Mouse (Mus musculus): ENCODE data around the gene Dhrs7c. TPM values are rescaled to one million over a fixed set of nuclear protein-coding genes. Genes with fewer than 3 reads are reported as not detected.

Gene Dhrs7c
- polyA plus RNA-seq, 1 experiment = 0.08 TPM

GRCm38 (mm10) chr11:67853996-67854395 lies 56.0 kb downstream of the Dhrs7c start:
- no peak overlapping the region for H3ac ChIP-seq (ENCODE audit: control insufficient read depth, insufficient read length, low read depth)

GRCm38 (mm10) chr11:67855035-67855434 lies 57.0 kb downstream of the Dhrs7c start:
- TF ChIP-seq MYOG (IDR thresholded peaks at IDR 0.05; ENCODE audit: control insufficient read depth, extremely low read depth, insufficient read length) (no peak), CTCF (IDR thresholded peaks at IDR 0.05; ENCODE audit: control insufficient read depth, insufficient read depth, insufficient read length) (no peak), MYOD1 (IDR thresholded peaks at IDR 0.05; ENCODE audit: control insufficient read depth, insufficient read length, low read depth) (no peak)
- Histone ChIP-seq H3K79me2 (ENCODE audit: control insufficient read depth, insufficient read depth) (no peaks in the 10 kb centered on the region), H3K27me3 (ENCODE audit: control insufficient read depth, insufficient read depth, insufficient read length) (no peaks in the 10 kb centered on the region), H3K36me3 (ENCODE audit: control insufficient read depth, insufficient read depth) (peaks cover 6% of the 10 kb centered on the region), H3ac (ENCODE audit: control insufficient read depth, insufficient read length, low read depth) (no peak overlapping the region), H3K79me3 (ENCODE audit: low read depth) (no peaks in the 10 kb centered on the region), H3K4me3 (ENCODE audit: insufficient read depth, poor library complexity, severe bottlenecking) (no peak overlapping the region)

More at GRCm38 (mm10) chr11:67853996-67854395, 56.0 kb downstream of the Dhrs7c start:
- Histone ChIP-seq H3K79me2 (ENCODE audit: control insufficient read depth, insufficient read depth) (no peaks in the 10 kb centered on the region), H3K79me3 (ENCODE audit: low read depth) (no peaks in the 10 kb centered on the region), H3K4me3 (ENCODE audit: insufficient read depth, poor library complexity, severe bottlenecking) (no peak overlapping the region), H3K36me3 (ENCODE audit: control insufficient read depth, insufficient read depth) (peaks cover 6% of the 10 kb centered on the region), H3K27me3 (ENCODE audit: control insufficient read depth, insufficient read depth, insufficient read length) (no peaks in the 10 kb centered on the region)
- TF ChIP-seq MYOD1 (IDR thresholded peaks at IDR 0.05; ENCODE audit: control insufficient read depth, insufficient read length, low read depth) = no peak
- TF ChIP-seq CEBPB (IDR thresholded peaks at IDR 0.05; ENCODE audit: low read depth) = no peak
- TF ChIP-seq MYOG (IDR thresholded peaks at IDR 0.05; ENCODE audit: control insufficient read depth, extremely low read depth, insufficient read length) = no peak
- TF ChIP-seq MAX (IDR thresholded peaks at IDR 0.05) = no peak
- no peak for TF ChIP-seq CTCF (IDR thresholded peaks at IDR 0.05; ENCODE audit: control insufficient read depth, insufficient read depth, insufficient read length)
- TF ChIP-seq USF1 (IDR thresholded peaks at IDR 0.05; ENCODE audit: low read depth) = no peak
- no peak for TF ChIP-seq FOSL1 (IDR thresholded peaks at IDR 0.05; ENCODE audit: insufficient read depth, low read length, poor library complexity, severe bottlenecking)

GRCm38 (mm10) chr11:67858518-67858917 lies 60.5 kb downstream of the Dhrs7c start:
- H3ac ChIP-seq (ENCODE audit: control insufficient read depth, insufficient read length, low read depth) = no peak overlapping the region
- H3K79me3 ChIP-seq (ENCODE audit: low read depth) = no peaks in the 10 kb centered on the region

DNA sequence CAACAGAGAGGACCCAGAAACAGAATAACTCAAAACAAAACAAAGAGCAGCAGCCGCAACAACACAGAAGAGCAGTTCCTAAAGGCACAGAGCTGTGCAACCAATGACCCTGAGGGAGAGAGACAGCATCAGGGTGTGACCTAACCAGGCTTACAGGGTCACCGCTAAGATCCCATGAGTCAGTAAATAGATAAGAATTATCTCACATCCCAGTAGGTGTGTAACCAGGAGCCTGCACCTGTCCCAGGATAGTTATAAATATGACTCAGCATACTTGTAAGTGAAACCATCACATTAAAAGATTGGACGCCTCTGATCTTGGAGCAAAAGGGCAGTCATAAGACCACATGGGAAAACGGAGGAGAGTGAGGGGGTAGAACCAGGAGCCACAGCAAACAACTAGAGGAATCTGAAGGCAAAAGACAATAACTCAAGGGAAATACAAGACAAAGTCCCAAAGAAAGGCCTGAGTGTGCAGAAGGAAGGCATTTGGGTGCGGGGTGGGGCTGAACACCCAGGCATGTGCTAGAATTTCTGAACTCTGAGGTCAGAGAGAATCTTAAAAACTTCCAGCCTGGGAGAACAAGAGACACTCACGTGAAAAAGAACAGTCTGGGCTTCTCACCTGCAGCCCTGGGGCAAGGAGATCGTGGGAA lies 62.9 kb downstream of the Dhrs7c start:
- TF ChIP-seq CEBPB (IDR thresholded peaks at IDR 0.05; ENCODE audit: low read depth) (no peak), MYOD1 (IDR thresholded peaks at IDR 0.05; ENCODE audit: control insufficient read depth, insufficient read length, low read depth) (peak; percentile 81), CTCF (IDR thresholded peaks at IDR 0.05; ENCODE audit: control insufficient read depth, insufficient read depth, insufficient read length) (no peak), MYOG (IDR thresholded peaks at IDR 0.05; ENCODE audit: control insufficient read depth, extremely low read depth, insufficient read length) (no peak), FOSL1 (IDR thresholded peaks at IDR 0.05; ENCODE audit: insufficient read depth, low read length, poor library complexity, severe bottlenecking) (peak; percentile 32)
- Histone ChIP-seq H3K79me2 (ENCODE audit: control insufficient read depth, insufficient read depth) (no peaks in the 10 kb centered on the region), H3K36me3 (ENCODE audit: control insufficient read depth, insufficient read depth) (peaks cover 3% of the 10 kb centered on the region), H3K4me3 (ENCODE audit: insufficient read depth, poor library complexity, severe bottlenecking) (no peak overlapping the region), H3K79me3 (ENCODE audit: low read depth) (no peaks in the 10 kb centered on the region), H3K27me3 (ENCODE audit: control insufficient read depth, insufficient read depth, insufficient read length) (no peaks in the 10 kb centered on the region), H3ac (ENCODE audit: control insufficient read depth, insufficient read length, low read depth) (no peak overlapping the region)

More at GRCm38 (mm10) chr11:67858518-67858917, 60.5 kb downstream of the Dhrs7c start:
- H3K36me3 ChIP-seq (ENCODE audit: control insufficient read depth, insufficient read depth) = peaks cover 6% of the 10 kb centered on the region
- H3K4me3 ChIP-seq (ENCODE audit: insufficient read depth, poor library complexity, severe bottlenecking) = no peak overlapping the region
- TF ChIP-seq CTCF (IDR thresholded peaks at IDR 0.05; ENCODE audit: control insufficient read depth, insufficient read depth, insufficient read length) = no peak
- no peak for TF ChIP-seq USF1 (IDR thresholded peaks at IDR 0.05; ENCODE audit: low read depth)
- no peak for TF ChIP-seq MYOD1 (IDR thresholded peaks at IDR 0.05; ENCODE audit: control insufficient read depth, insufficient read length, low read depth)
- no peak for TF ChIP-seq MAX (IDR thresholded peaks at IDR 0.05)
- TF ChIP-seq CEBPB (IDR thresholded peaks at IDR 0.05; ENCODE audit: low read depth) = no peak
- no peak for TF ChIP-seq FOSL1 (IDR thresholded peaks at IDR 0.05; ENCODE audit: insufficient read depth, low read length, poor library complexity, severe bottlenecking)
- TF ChIP-seq MYOG (IDR thresholded peaks at IDR 0.05; ENCODE audit: control insufficient read depth, extremely low read depth, insufficient read length) = no peak
- no peaks in the 10 kb centered on the region for H3K27me3 ChIP-seq (ENCODE audit: control insufficient read depth, insufficient read depth, insufficient read length)
- no peaks in the 10 kb centered on the region for H3K79me2 ChIP-seq (ENCODE audit: control insufficient read depth, insufficient read depth)

DNA sequence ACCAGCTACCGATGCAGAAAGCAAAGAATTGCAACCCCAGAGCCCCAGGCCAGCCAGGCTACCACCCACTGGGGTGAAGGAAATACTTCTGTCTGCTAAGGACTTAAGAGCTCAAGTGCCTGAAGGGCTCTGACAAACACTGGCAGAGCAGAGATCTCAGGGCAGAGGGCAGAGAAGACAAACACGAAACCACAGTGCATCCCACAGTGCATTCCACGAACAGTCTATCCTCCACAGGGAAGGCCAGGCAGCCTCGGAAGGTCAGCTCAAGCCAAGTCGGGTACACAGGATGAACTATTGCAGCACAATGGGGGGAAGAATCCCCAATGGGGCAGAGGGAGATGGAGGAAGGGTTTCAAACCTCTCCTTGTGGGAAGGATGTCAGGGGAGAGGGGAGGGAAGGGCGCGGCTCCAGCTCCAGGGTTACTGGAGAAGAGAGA lies 63.4 kb downstream of the Dhrs7c start:
- no peaks in the 10 kb centered on the region for H3K79me3 ChIP-seq (ENCODE audit: low read depth)
- no peaks in the 10 kb centered on the region for H3K27me3 ChIP-seq (ENCODE audit: control insufficient read depth, insufficient read depth, insufficient read length)
- no peak for TF ChIP-seq MYOG (IDR thresholded peaks at IDR 0.05; ENCODE audit: control insufficient read depth, extremely low read depth, insufficient read length)
- no peak for TF ChIP-seq USF1 (IDR thresholded peaks at IDR 0.05; ENCODE audit: low read depth)
- TF ChIP-seq CEBPB (IDR thresholded peaks at IDR 0.05; ENCODE audit: low read depth) = no peak
- no peak for TF ChIP-seq CTCF (IDR thresholded peaks at IDR 0.05; ENCODE audit: control insufficient read depth, insufficient read depth, insufficient read length)
- no peak for TF ChIP-seq FOSL1 (IDR thresholded peaks at IDR 0.05; ENCODE audit: insufficient read depth, low read length, poor library complexity, severe bottlenecking)
- TF ChIP-seq MAX (IDR thresholded peaks at IDR 0.05) = no peak
- TF ChIP-seq MYOD1 (IDR thresholded peaks at IDR 0.05; ENCODE audit: control insufficient read depth, insufficient read length, low read depth) = peak; percentile 8
- no peaks in the 10 kb centered on the region for H3K79me2 ChIP-seq (ENCODE audit: control insufficient read depth, insufficient read depth)
- H3K36me3 ChIP-seq (ENCODE audit: control insufficient read depth, insufficient read depth) = no peaks in the 10 kb centered on the region
- no peak overlapping the region for H3ac ChIP-seq (ENCODE audit: control insufficient read depth, insufficient read length, low read depth)
- no peak overlapping the region for H3K4me3 ChIP-seq (ENCODE audit: insufficient read depth, poor library complexity, severe bottlenecking)

All from C2C12 (cell line).